Mouse (Mus musculus): Measurements from ENCODE around the gene Trmt2b. TPM values are rescaled to one million over a fixed set of nuclear protein-coding genes. Genes with fewer than 3 reads are reported as not detected.
"Not testable (repeated sequence)": the region's sequence is repeated elsewhere in the genome, so short reads cannot be mapped to it uniquely, and the experiment has no call there.

The Trmt2b gene
- polyA plus RNA-seq, 1 experiment from 2014 or later, result 8.2 TPM

GRCm38 (mm10) chrX:134220618-134221017 is 56.2 kb downstream of the Trmt2b start:
- no peak overlapping the region for H3K27ac ChIP-seq (replicated peaks)
- peaks cover 6% of the 10 kb centered on the region; the same call in 1 of the 2 replicates for H3K4me1 ChIP-seq (replicated peaks)
- H3K36me3 ChIP-seq (replicated peaks), result 0 out of 2 replicates have a peak, but pooled peaks cover 3% of the 10 kb centered on the region
- H3K4me2 ChIP-seq, result no peak overlapping the region
- 41% methylated on average over 3 of the region's 3 CpGs for WGBS (ENCODE audit: insufficient replicate concordance)
- no peaks in the 10 kb centered on the region for H3K9me3 ChIP-seq (replicated peaks)
- no peak overlapping the region for H3K4me3 ChIP-seq (replicated peaks)
- H3K27me3 ChIP-seq, result no peaks in the 10 kb centered on the region
- no peak for ATAC-seq (ENCODE audit: insufficient read depth)
- H3K9ac ChIP-seq, result no peak overlapping the region

DNA sequence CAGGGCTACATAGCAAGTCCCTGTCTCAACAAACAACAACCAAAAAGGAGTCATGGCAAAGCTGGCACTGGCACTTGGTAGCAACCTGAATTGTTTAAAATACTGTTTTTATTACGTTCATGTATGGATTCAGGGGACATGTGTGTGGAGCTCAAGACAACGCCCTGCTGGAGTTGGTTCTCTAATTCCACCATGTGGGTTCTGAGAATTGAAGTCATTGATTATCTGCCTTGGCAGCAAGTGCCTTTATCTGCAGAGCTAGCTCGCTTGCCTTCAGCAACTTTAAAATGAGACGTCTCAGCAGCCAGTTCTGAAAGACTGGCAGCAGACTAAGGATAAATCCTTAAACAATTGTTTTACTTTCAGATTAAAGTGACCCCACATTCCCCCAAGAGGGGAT is 58.6 kb downstream of the Trmt2b start:
- no peak overlapping the region for H3K4me2 ChIP-seq
- H3K9me3 ChIP-seq (replicated peaks), result no peaks in the 10 kb centered on the region
- WGBS (ENCODE audit: insufficient replicate concordance), result 24% methylated on average over 4 of the region's 4 CpGs
- no peak overlapping the region for H3K4me3 ChIP-seq (replicated peaks)
- H3K27ac ChIP-seq (replicated peaks), result no peak overlapping the region
- peaks cover 6% of the 10 kb centered on the region; the same call in 1 of the 2 replicates for H3K4me1 ChIP-seq (replicated peaks)
- H3K9ac ChIP-seq, result no peak overlapping the region
- H3K36me3 ChIP-seq (replicated peaks), result no peaks in the 10 kb centered on the region
- ATAC-seq (ENCODE audit: insufficient read depth), result peak; percentile 52; the same call in 1 of the 2 replicates
- no peaks in the 10 kb centered on the region for H3K27me3 ChIP-seq

GRCm38 (mm10) chrX:134211151-134211642 is 65.6 kb downstream of the Trmt2b start:
- Histone ChIP-seq H3K27ac (replicated peaks) (no peak overlapping the region), H3K36me3 (replicated peaks) (no peaks in the 10 kb centered on the region), H3K4me1 (replicated peaks) (no peaks in the 10 kb centered on the region), H3K27me3 (no peaks in the 10 kb centered on the region), H3K9me3 (replicated peaks) (no peaks in the 10 kb centered on the region), H3K4me2 (no peak overlapping the region), H3K4me3 (replicated peaks) (no peak overlapping the region), H3K9ac (no peak overlapping the region)
- ATAC-seq (ENCODE audit: insufficient read depth), result no peak
- WGBS (ENCODE audit: insufficient replicate concordance), result 78% methylated on average over 7 of the region's 7 CpGs

- WGBS (ENCODE audit: insufficient replicate concordance), result 46% methylated on average over 2 of the region's 2 CpGs
- H3K36me3 ChIP-seq (replicated peaks), result no peaks in the 10 kb centered on the region
- H3K4me1 ChIP-seq (replicated peaks), result no peaks in the 10 kb centered on the region
- H3K27me3 ChIP-seq, result no peaks in the 10 kb centered on the region
- no peaks in the 10 kb centered on the region for H3K9me3 ChIP-seq (replicated peaks)
- peak; percentile 80 for ATAC-seq (ENCODE audit: insufficient read depth)
- no peak overlapping the region for H3K27ac ChIP-seq (replicated peaks)
- H3K9ac ChIP-seq, result no peak overlapping the region
- no peak overlapping the region for H3K4me3 ChIP-seq (replicated peaks)
- no peak overlapping the region for H3K4me2 ChIP-seq
These were observed 68.3 kb downstream of the Trmt2b start for GRCm38 (mm10) chrX:134208491-134208890.

GRCm38 (mm10) chrX:134187201-134187600 is 89.6 kb downstream of the Trmt2b start, which contains the start of gene Arl13a:
Gene Arl13a (plus strand): TSS chrX:134187501.
- ATAC-seq (ENCODE audit: insufficient read depth); H3K36me3 ChIP-seq (replicated peaks): not testable (repeated sequence)
- 70% methylated on average over 9 of the region's 9 CpGs for WGBS (ENCODE audit: insufficient replicate concordance)

GRCm38 (mm10) chrX:134174699-134175098 is 102.1 kb downstream of the Trmt2b start:
- Histone ChIP-seq H3K27ac (replicated peaks) (no peak overlapping the region), H3K27me3 (no peaks in the 10 kb centered on the region), H3K9ac (no peak overlapping the region), H3K9me3 (replicated peaks) (no peaks in the 10 kb centered on the region), H3K4me1 (replicated peaks) (no peaks in the 10 kb centered on the region), H3K36me3 (replicated peaks) (no peaks in the 10 kb centered on the region), H3K4me2 (no peak overlapping the region), H3K4me3 (replicated peaks) (no peak overlapping the region)
- WGBS (ENCODE audit: insufficient replicate concordance), result 68% methylated on average over 1 of the region's 1 CpGs
- no peak for ATAC-seq (ENCODE audit: insufficient read depth)

More at GRCm38 (mm10) chrX:134187201-134187600, 89.6 kb downstream of the Trmt2b start, which contains the start of gene Arl13a:
- H3K4me1 ChIP-seq (replicated peaks); H3K27ac ChIP-seq (replicated peaks); H3K4me2 ChIP-seq; H3K4me3 ChIP-seq (replicated peaks); H3K9me3 ChIP-seq (replicated peaks); H3K27me3 ChIP-seq; H3K9ac ChIP-seq: not testable (repeated sequence)

Other genes starting within 250 kb of the Trmt2b start
- 18.8 and 19.8 TPM in 2 replicates for gene Cstf2, start 217.8 kb downstream of the Trmt2b start, polyA plus RNA-seq (2015; fragmentation: Nextera tagmentation; extraction: Ambion mirVana)
- gene Xkrx, start 114.9 kb downstream of the Trmt2b start, polyA plus RNA-seq (2015; fragmentation: Nextera tagmentation; extraction: Ambion mirVana), result not detected in 2 replicates
- not detected in 2 replicates for gene Arl13a, start 89.5 kb downstream of the Trmt2b start, polyA plus RNA-seq (2015; fragmentation: Nextera tagmentation; extraction: Ambion mirVana)
- gene Nox1, start 55.0 kb downstream of the Trmt2b start, polyA plus RNA-seq (2015; fragmentation: Nextera tagmentation; extraction: Ambion mirVana), result not detected in 2 replicates
- 0.62 and 0.85 TPM in 2 replicates for gene Tmem35a, start 18.2 kb upstream of the Trmt2b start, polyA plus RNA-seq (2015; fragmentation: Nextera tagmentation; extraction: Ambion mirVana)
- 17.9 and 23.8 TPM in 2 replicates for gene Cenpi, start 31.1 kb upstream of the Trmt2b start, polyA plus RNA-seq (2015; fragmentation: Nextera tagmentation; extraction: Ambion mirVana)
- 0.09 and 0.15 TPM in 2 replicates for gene Drp2, start 127.6 kb upstream of the Trmt2b start, polyA plus RNA-seq (2015; fragmentation: Nextera tagmentation; extraction: Ambion mirVana)
- gene Taf7l, start 199.5 kb upstream of the Trmt2b start, polyA plus RNA-seq (2015; fragmentation: Nextera tagmentation; extraction: Ambion mirVana), result not detected in 2 replicates